Mouse (Mus musculus) intestine, embryonic 16.5 days (tissue): ENCODE results near the gene Lrmda. TPM values are rescaled to one million over a fixed set of nuclear protein-coding genes. Genes with fewer than 3 reads are reported as not detected.

Experiments used
- ATAC-seq: fragments of 200-750 bp; cut with Nextera tagmentation; 2 replicates; pipeline ENCODE4 v1.8.0; 2017; ENCODE audit warnings: moderate TSS enrichment, moderate library complexity
- H3K27ac ChIP-seq: fragments of 300-500 bp; sonication (generic); 2 replicates; pipeline ENCODE4 v1.5.1; 2014; ENCODE audit warnings: mild to moderate bottlenecking, low read length
- H3K27me3 ChIP-seq: fragments of 300-500 bp; sonication (generic); replicated peaks from 2 replicates; pipeline ENCODE4 v1.6.1; 2014; ENCODE audit warnings: low read length, control low read depth, mixed read lengths; ENCODE audit not compliant: control insufficient read depth, insufficient read depth
- H3K36me3 ChIP-seq: fragments of 300-500 bp; sonication (generic); 2 replicates; pipeline ENCODE4 v1.6.1; 2014; ENCODE audit warnings: low read length, control low read depth; ENCODE audit not compliant: control insufficient read depth, insufficient read depth
- H3K4me1 ChIP-seq: fragments of 300-500 bp; sonication (generic); 2 replicates; pipeline ENCODE4 v1.6.1; 2014; ENCODE audit warnings: low read length, control low read depth, mixed read lengths; ENCODE audit not compliant: control insufficient read depth, insufficient read depth
- H3K4me2 ChIP-seq: fragments of 300-500 bp; sonication (generic); 2 replicates; pipeline ENCODE4 v1.6.1; 2014; ENCODE audit warnings: low read depth, low read length, control low read depth
- H3K4me3 ChIP-seq: fragments of 300-500 bp; sonication (generic); 2 replicates; pipeline ENCODE4 v1.5.1; 2014; ENCODE audit warnings: mild to moderate bottlenecking, low read length
- H3K9ac ChIP-seq: fragments of 300-500 bp; sonication (generic); 2 replicates; pipeline ENCODE4 v1.6.1; 2014; ENCODE audit warnings: low read depth, low read length
- H3K9me3 ChIP-seq: fragments of 300-500 bp; sonication (generic); 2 replicates; pipeline ENCODE4 v1.6.1; 2016; ENCODE audit warnings: low read length, control low read depth; ENCODE audit not compliant: control insufficient read depth
- WGBS: fragments of 180-500 bp; shearing (Covaris S2); extraction: QIAGEN DNeasy Blood & Tissue Kit; methylation state at CpG from one replicate; pipeline ENCODE4 v1.1.7; 2014; 5-methylcytosine and 5-hydroxymethylcytosine counted together
- polyA plus RNA-seq: library from polyadenylated mRNA; unstranded; fragments of >200 nt; fragmentation: Nextera tagmentation; extraction: Ambion mirVana; gene quantifications from 2 replicates; pipeline ENCODE4 v1.2.1, GENCODE M21; 2015

The Lrmda gene
- polyA plus RNA-seq, 1 experiment from 2014 or later, result 0.53 TPM

- no peaks in the 10 kb centered on the region for H3K27me3 ChIP-seq
- H3K4me1 ChIP-seq, result 0 out of 2 replicates have a peak, but pooled peaks cover 6% of the 10 kb centered on the region
- H3K36me3 ChIP-seq, result no peaks in the 10 kb centered on the region
- no peak overlapping the region for H3K9ac ChIP-seq
- WGBS, result 83% methylated on average over 3 of the region's 3 CpGs
- no peak overlapping the region for H3K4me3 ChIP-seq
- ATAC-seq, result no peak
- no peaks in the 10 kb centered on the region for H3K9me3 ChIP-seq
- H3K4me2 ChIP-seq, result no peak overlapping the region
- no peak overlapping the region for H3K27ac ChIP-seq
These were observed 738.0 kb downstream of the Lrmda start for GRCm38 (mm10) chr14:22757493-22757892.

GRCm38 (mm10) chr14:22759216-22759615 lies 739.7 kb downstream of the Lrmda start:
- H3K27me3 ChIP-seq, result no peaks in the 10 kb centered on the region
- H3K9me3 ChIP-seq, result no peaks in the 10 kb centered on the region
- ATAC-seq, result no peak
- H3K9ac ChIP-seq, result no peak overlapping the region
- H3K4me1 ChIP-seq, result 0 out of 2 replicates have a peak, but pooled peaks cover 6% of the 10 kb centered on the region
- no peaks in the 10 kb centered on the region for H3K36me3 ChIP-seq
- no peak overlapping the region for H3K4me2 ChIP-seq
- WGBS, result 29% methylated on average over 2 of the region's 2 CpGs
- H3K27ac ChIP-seq, result no peak overlapping the region
- no peak overlapping the region for H3K4me3 ChIP-seq

GRCm38 (mm10) chr14:22759673-22760072 lies 740.2 kb downstream of the Lrmda start:
- no peak overlapping the region for H3K4me2 ChIP-seq
- no peaks in the 10 kb centered on the region for H3K9me3 ChIP-seq
- H3K4me3 ChIP-seq, result no peak overlapping the region
- H3K36me3 ChIP-seq, result no peaks in the 10 kb centered on the region
- ATAC-seq, result 0 out of 2 replicates have a peak, but pooled peaks have one; percentile 33
- H3K4me1 ChIP-seq, result 0 out of 2 replicates have a peak, but pooled peaks cover 6% of the 10 kb centered on the region
- no peak overlapping the region for H3K9ac ChIP-seq
- H3K27me3 ChIP-seq, result no peaks in the 10 kb centered on the region
- 0 out of 2 replicates have a peak overlapping the region, but pooled peaks have one; percentile 3 for H3K27ac ChIP-seq

GRCm38 (mm10) chr14:22760241-22761039 lies 740.9 kb downstream of the Lrmda start:
- H3K4me3 ChIP-seq, result no peak overlapping the region
- 36% methylated on average over 7 of the region's 7 CpGs for WGBS
- H3K4me1 ChIP-seq, result 0 out of 2 replicates have a peak, but pooled peaks cover 6% of the 10 kb centered on the region
- no peaks in the 10 kb centered on the region for H3K9me3 ChIP-seq
- H3K4me2 ChIP-seq, result no peak overlapping the region
- no peaks in the 10 kb centered on the region for H3K36me3 ChIP-seq
- H3K9ac ChIP-seq, result no peak overlapping the region
- H3K27me3 ChIP-seq, result no peaks in the 10 kb centered on the region
- peak; percentile 90 for ATAC-seq
- H3K27ac ChIP-seq, result 0 out of 2 replicates have a peak overlapping the region, but pooled peaks have one; percentile 29

GRCm38 (mm10) chr14:22781709-22782108 lies 762.2 kb downstream of the Lrmda start:
- Histone ChIP-seq H3K9ac (no peak overlapping the region), H3K4me2 (no peak overlapping the region), H3K36me3 (no peaks in the 10 kb centered on the region), H3K4me1 (peaks cover 15% of the 10 kb centered on the region), H3K4me3 (no peak overlapping the region), H3K9me3 (no peaks in the 10 kb centered on the region), H3K27me3 (no peaks in the 10 kb centered on the region), H3K27ac (no peak overlapping the region)
- WGBS, result 88% methylated on average over 2 of the region's 2 CpGs
- ATAC-seq, result no peak

- Histone ChIP-seq H3K27me3 (no peaks in the 10 kb centered on the region), H3K4me2 (no peak overlapping the region), H3K36me3 (no peaks in the 10 kb centered on the region), H3K4me3 (no peak overlapping the region), H3K9ac (no peak overlapping the region), H3K27ac (no peak overlapping the region), H3K9me3 (no peaks in the 10 kb centered on the region), H3K4me1 (peaks cover 15% of the 10 kb centered on the region)
- WGBS, result 48% methylated on average over 2 of the region's 2 CpGs
- ATAC-seq, result no peak
These were observed 762.9 kb downstream of the Lrmda start for GRCm38 (mm10) chr14:22782365-22782764.

GRCm38 (mm10) chr14:22783211-22784161 lies 764.0 kb downstream of the Lrmda start:
- Histone ChIP-seq H3K9me3 (no peaks in the 10 kb centered on the region), H3K4me3 (no peak overlapping the region), H3K9ac (peak overlapping the region; percentile 41; the same call in 1 of the 2 replicates), H3K4me1 (peaks cover 15% of the 10 kb centered on the region), H3K36me3 (no peaks in the 10 kb centered on the region), H3K27ac (peak overlapping the region; percentile 87), H3K27me3 (no peaks in the 10 kb centered on the region), H3K4me2 (peak overlapping the region; percentile 42)
- ATAC-seq, result peak; percentile 90
- WGBS, result 8% methylated on average over 15 of the region's 15 CpGs

- H3K36me3 ChIP-seq, result no peaks in the 10 kb centered on the region
- 49% methylated on average over 4 of the region's 4 CpGs for WGBS
- H3K9ac ChIP-seq, result no peak overlapping the region
- H3K4me3 ChIP-seq, result no peak overlapping the region
- no peaks in the 10 kb centered on the region for H3K27me3 ChIP-seq
- no peak overlapping the region for H3K27ac ChIP-seq
- ATAC-seq, result no peak
- no peak overlapping the region for H3K4me2 ChIP-seq
- no peaks in the 10 kb centered on the region for H3K4me1 ChIP-seq
- no peaks in the 10 kb centered on the region for H3K9me3 ChIP-seq
These were observed 780.5 kb downstream of the Lrmda start for GRCm38 (mm10) chr14:22800020-22800419.
